ENCODE assay signal across 8 mouse cellular contexts in the genomic region with DNA sequence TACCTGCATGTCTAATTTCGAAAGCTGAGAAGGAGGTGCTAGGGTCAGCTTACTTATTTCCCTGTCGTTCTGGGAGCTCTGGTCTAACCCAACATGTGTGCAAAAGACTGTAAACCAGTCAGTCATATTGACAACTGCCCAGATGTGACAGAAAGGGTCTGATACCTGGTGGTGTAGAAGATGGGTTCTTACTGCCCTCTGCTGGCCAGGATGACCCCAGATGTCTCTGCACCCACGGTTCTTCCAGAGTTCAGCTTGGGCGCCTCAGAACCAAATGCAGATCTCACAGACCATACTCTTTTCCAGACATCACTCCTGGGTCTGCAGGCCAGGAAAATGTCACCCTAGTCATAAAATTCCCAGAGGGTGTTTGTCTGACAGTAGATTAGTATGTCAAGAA. TPM values are rescaled to one million over a fixed set of nuclear protein-coding genes. Genes with fewer than 3 reads are reported as not detected.
DNase-seq lines count a peak whose midpoint lies in the region; ATAC-seq and TF ChIP-seq lines count a peak whose summit lies in the region.
"Had no signal": no experiment of that assay in that cellular context is flagged by ENCODE, and none has a peak within 500 bp of the region (broad histone marks: within the 10 kb centered on the region; RNA-seq: fewer than 3 reads in every experiment).

No protein-coding gene starts in this region.

- TF ChIP-seq CTCF in testis, adult 2 months (IDR thresholded peaks at IDR 0.05; ENCODE audit: control insufficient read depth, insufficient read depth, insufficient replicate concordance, low read depth, low read length), result peak; percentile 55; the same call in 1 of the 2 replicates

- no peak overlapping the region for H3K9ac ChIP-seq in limb, embryonic 11.5 days (ENCODE audit: low read length)

- H3K4me3 ChIP-seq in testis, adult 2 months (ENCODE audit: control insufficient read depth, low read depth, low read length), result no peak overlapping the region
- no peak overlapping the region for H3K4me3 ChIP-seq in heart, embryonic 10.5 days
- H3K4me3 ChIP-seq in limb, embryonic 11.5 days (ENCODE audit: low read depth, low read length), result no peak overlapping the region
- H3K4me3 ChIP-seq: myocyte had no signal

- no peaks in the 10 kb centered on the region for H3K27me3 ChIP-seq in testis, adult 2 months (ENCODE audit: control insufficient read depth, insufficient read depth, low read length)
- no peaks in the 10 kb centered on the region for H3K27me3 ChIP-seq in heart, embryonic 10.5 days (ENCODE audit: insufficient read depth, poor library complexity, severe bottlenecking)
- no peaks in the 10 kb centered on the region for H3K27me3 ChIP-seq in limb, embryonic 11.5 days (ENCODE audit: control insufficient read depth, insufficient read depth, low read length)

- H3K36me3 ChIP-seq in testis, adult 2 months (ENCODE audit: control insufficient read depth, insufficient read depth, low read length), result no peaks in the 10 kb centered on the region
- no peaks in the 10 kb centered on the region for H3K36me3 ChIP-seq in heart, embryonic 10.5 days
- H3K36me3 ChIP-seq in limb, embryonic 11.5 days (ENCODE audit: control insufficient read depth, insufficient read depth, low read length), result no peaks in the 10 kb centered on the region

- WGBS in heart, embryonic 10.5 days, result 40% methylated on average over 4 of the region's 4 CpGs
- WGBS in limb, embryonic 11.5 days, result 36% methylated on average over 4 of the region's 4 CpGs

- no peak overlapping the region for H3K27ac ChIP-seq in testis, adult 2 months (ENCODE audit: control insufficient read depth, insufficient read depth, low read depth, low read length)
- H3K27ac ChIP-seq in heart, embryonic 10.5 days, result peak overlapping the region; percentile 75; the same call in 1 of the 2 replicates
- no peak overlapping the region for H3K27ac ChIP-seq in limb, embryonic 11.5 days (replicated peaks; ENCODE audit: low read depth, low read length)

- H3K4me1 ChIP-seq in testis, adult 2 months (ENCODE audit: control insufficient read depth, insufficient read depth, low read length), result no peaks in the 10 kb centered on the region
- H3K4me1 ChIP-seq in heart, embryonic 10.5 days, result peaks cover 34% of the 10 kb centered on the region; the same call in 1 of the 2 replicates
- H3K4me1 ChIP-seq in limb, embryonic 11.5 days (ENCODE audit: control insufficient read depth, insufficient read depth, low read length), result no peaks in the 10 kb centered on the region

- TF ChIP-seq POLR2A in testis, adult 2 months (IDR thresholded peaks at IDR 0.05; ENCODE audit: control insufficient read depth, low read depth, low read length), result no peak

- no peak for ATAC-seq in limb, embryonic 11.5 days (ENCODE audit: insufficient number of reproducible peaks, low FRiP score, low TSS enrichment, low read depth)

- H3K9me3 ChIP-seq in heart, embryonic 10.5 days, result no peaks in the 10 kb centered on the region
- H3K9me3 ChIP-seq in limb, embryonic 11.5 days (ENCODE audit: control insufficient read depth, low read length), result no peaks in the 10 kb centered on the region

- no peak overlapping the region for H3K4me2 ChIP-seq in limb, embryonic 11.5 days (ENCODE audit: low read depth, severe bottlenecking)

- no peak for DNase-seq in testis, postnatal 14 days (ENCODE audit: low spot score)
- DNase-seq in adrenal gland, adult 8-10 months, result peak; percentile 66
- peak; percentile 77 for DNase-seq in heart, embryonic 10.5 days (ENCODE audit: low spot score)
- peak; percentile 60 for DNase-seq in limb, embryonic 11.5 days (ENCODE audit: low spot score)
- DNase-seq in skeletal muscle tissue, adult 2 months (ENCODE audit: low read depth, low spot score), result peak; percentile 18
- no peak for DNase-seq in cerebellum, postnatal 14 days

RNA-seq across cellular contexts. Expression of gene Gramd1b, which starts 51.9 kb away (rescaled TPM):
- polyA plus RNA-seq in testis, adult 2 months (2012; rRNA removed), result 140 and 143 TPM in 2 replicates
- total RNA-seq in adrenal gland, adult 8-10 months (2022), result 100 to 1,000 TPM; 341 to 857 (median 612) TPM
- 5.0 and 10.1 TPM in 2 replicates for polyA plus RNA-seq in heart, embryonic 10.5 days (2016; fragmentation: Nextera tagmentation; extraction: Ambion mirVana)
- 2.8 and 3.5 TPM in 2 replicates for polyA plus RNA-seq in limb, embryonic 11.5 days (2014; fragmentation: Nextera tagmentation; extraction: Ambion mirVana)

Comparison
In these comparisons a context has a peak if more than half of its experiments do, and no peak if none do; other contexts are left out.
1. DNase-seq: peak in adrenal gland, adult 8-10 months (single experiment), heart, embryonic 10.5 days (single experiment), limb, embryonic 11.5 days (single experiment) and skeletal muscle tissue, adult 2 months (single experiment); none in testis, postnatal 14 days (single experiment) and cerebellum, postnatal 14 days (0 of 2).
2. RNA of gene Gramd1b, which starts 51.9 kb away (polyA plus RNA-seq): 140 to 143 TPM in testis, adult 2 months; 5.0 to 10.1 TPM in heart, embryonic 10.5 days and 2.8 to 3.5 TPM in limb, embryonic 11.5 days; every median in the first group is over 10 times any median in the second.